Mouse (Mus musculus) kidney, adult 2 months (tissue): ENCODE measurements at regions not wholly inside any gene's neighbourhood (a gene's known extent, or its start where the extent isn't known, plus 50 kb on each side); places are given as distances from the start of the nearest gene placed in this dataset.
"Not testable (repeated sequence)": the region's sequence is repeated elsewhere in the genome, so short reads cannot be mapped to it uniquely, and the experiment has no call there.

Source experiments
- CTCF ChIP-seq: fragments of 200-500 bp; conservative IDR thresholded peaks from 2 replicates; pipeline ENCODE4 v1.5.1; 2011; ENCODE audit warnings: low read depth, mild to moderate bottlenecking, control low read depth, low read length, moderate library complexity, mixed read lengths; ENCODE audit not compliant: insufficient read depth, insufficient read length
- POLR2A ChIP-seq: fragments of 200-500 bp; IDR thresholded peaks from one replicate; pipeline ENCODE4 v1.6.1; 2011; ENCODE audit warnings: low read depth, low read length, control low read depth

- not testable (repeated sequence) for TF ChIP-seq CTCF, POLR2A
Observed at GRCm38 (mm10) chr8:88059107-88059506, 59.5 kb upstream of the Cnep1r1 start.
